In the genomic region with DNA sequence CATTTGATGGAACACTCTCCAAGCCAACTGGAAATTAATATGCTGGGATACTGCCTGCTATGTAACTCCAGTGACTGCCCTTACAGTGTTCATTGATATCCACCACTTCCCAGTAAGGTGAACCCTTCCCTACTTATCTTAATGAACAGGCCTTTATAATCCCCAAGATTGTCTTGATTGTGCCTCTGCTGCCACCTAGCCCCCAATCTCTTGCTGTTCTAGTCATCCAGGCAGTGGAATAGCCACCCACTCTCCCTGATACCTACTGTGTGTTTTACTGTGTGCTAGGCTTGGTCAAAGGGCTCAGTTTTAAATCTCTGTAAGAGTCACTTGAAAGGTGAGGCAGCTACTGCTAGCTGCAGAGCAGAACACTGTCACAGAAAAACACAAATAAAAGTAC, we compare ENCODE assay signal across 10 mouse cellular contexts.
DNase-seq lines count a peak whose midpoint lies in the region; ATAC-seq and TF ChIP-seq lines count a peak whose summit lies in the region.
"Had no signal": no experiment of that assay in that cellular context is flagged by ENCODE, and none has a peak within 500 bp of the region (broad histone marks: within the 10 kb centered on the region; RNA-seq: fewer than 3 reads in every experiment).

No protein-coding gene starts in this region.

- no peak for DNase-seq in heart, postnatal 0 days (ENCODE audit: low spot score)
- no peak for DNase-seq in heart, adult 8-10 months (ENCODE audit: low spot score)
- peak; percentile 7 for DNase-seq in CH12.LX (ENCODE audit: extremely low read depth)
- DNase-seq in adrenal gland, postnatal 10 days, result peak; percentile 66
- DNase-seq in kidney, postnatal 25 days, result peak; percentile 63 to 77
- no peak for DNase-seq in cerebellum, postnatal 25 days
- no peak for DNase-seq in frontal cortex, postnatal 36 days (ENCODE audit: low spot score in 2 of 2)
- DNase-seq in frontal cortex, postnatal 25 days (ENCODE audit: low spot score in 2 of 2), result no peak
- DNase-seq: liver, embryonic 13.5 days had no signal

- no peak overlapping the region for H3K9ac ChIP-seq in heart, postnatal 0 days (replicated peaks; ENCODE audit: low read depth, low read length)
- no peak overlapping the region for H3K9ac ChIP-seq in CH12.LX (ENCODE audit: insufficient read depth, low read depth)
- H3K9ac ChIP-seq: embryonic facial prominence, embryonic 15.5 days; liver, embryonic 13.5 days had no signal

- TF ChIP-seq CTCF in heart, postnatal 0 days (IDR thresholded peaks at IDR 0.05; ENCODE audit: low read depth), result peak; percentile 35; the same call in 1 of the 2 replicates
- peak in 1 of 2 experiments; percentile 80; a peak in 2 of 4 replicates for TF ChIP-seq CTCF in CH12.LX (conservative IDR thresholded peaks at IDR 0.05 in 1 of 2, IDR thresholded peaks at IDR 0.05 in 1 of 2; ENCODE audit: low read depth in 2 of 2, low read length in 2 of 2)

- H3K27ac ChIP-seq in heart, postnatal 0 days (ENCODE audit: low read depth), result no peak overlapping the region
- no peak overlapping the region for H3K27ac ChIP-seq in CH12.LX (ENCODE audit: insufficient read depth, low read depth)
- H3K27ac ChIP-seq: embryonic facial prominence, embryonic 15.5 days; liver, embryonic 13.5 days had no signal

- H3K4me3 ChIP-seq in heart, postnatal 0 days (ENCODE audit: low read depth, low read length), result no peak overlapping the region
- no peak overlapping the region for H3K4me3 ChIP-seq in CH12.LX (replicated peaks in 1 of 3; ENCODE audit: low read depth in 2 of 3, low read length in 2 of 3, poor library complexity in 1 of 3)
- H3K4me3 ChIP-seq: embryonic facial prominence, embryonic 15.5 days; liver, embryonic 13.5 days had no signal

- peak; percentile 79 for TF ChIP-seq RAD21 in CH12.LX (IDR thresholded peaks at IDR 0.05; ENCODE audit: low read depth, low read length)

- H3K27me3 ChIP-seq in heart, postnatal 0 days (ENCODE audit: control insufficient read depth, insufficient read depth, low read length), result no peaks in the 10 kb centered on the region
- H3K27me3 ChIP-seq in CH12.LX (replicated peaks), result no peaks in the 10 kb centered on the region
- H3K27me3 ChIP-seq: embryonic facial prominence, embryonic 15.5 days; liver, embryonic 13.5 days had no signal

- H3K9me3 ChIP-seq in heart, postnatal 0 days (replicated peaks; ENCODE audit: control insufficient read depth, low read length), result no peaks in the 10 kb centered on the region
- no peaks in the 10 kb centered on the region for H3K9me3 ChIP-seq in CH12.LX (replicated peaks; ENCODE audit: low read length)
- H3K9me3 ChIP-seq: embryonic facial prominence, embryonic 15.5 days; liver, embryonic 13.5 days had no signal

- dilution Hi-C loops in CH12.LX (cut with MboI; ENCODE audit: extremely low pct_ligation_motif_present, extremely low pct_unique_long_range_greater_than_20kb, low sequenced_read_pairs), result no loop called here

- peaks cover 13% of the 10 kb centered on the region for H3K4me1 ChIP-seq in heart, postnatal 0 days (ENCODE audit: control insufficient read depth, insufficient read depth)
- H3K4me1 ChIP-seq in CH12.LX (ENCODE audit: control insufficient read depth in 1 of 2, insufficient read depth in 2 of 2), result no peaks in the 10 kb centered on the region
- H3K4me1 ChIP-seq: embryonic facial prominence, embryonic 15.5 days; liver, embryonic 13.5 days had no signal

- in situ Hi-C loops in CH12.LX (cut with MboI; ENCODE audit: low pct_ligation_motif_present, low pct_unique_long_range_greater_than_20kb, low sequenced_read_pairs), result no loop called here

- no peak overlapping the region for H3K4me2 ChIP-seq in heart, postnatal 0 days (ENCODE audit: low read depth, low read length)
- peak overlapping the region; percentile 10; the same call in 1 of the 2 replicates for H3K4me2 ChIP-seq in CH12.LX (ENCODE audit: insufficient read depth, low read depth, poor library complexity, severe bottlenecking)
- H3K4me2 ChIP-seq: embryonic facial prominence, embryonic 15.5 days; liver, embryonic 13.5 days had no signal

- ATAC-seq in heart, postnatal 0 days (ENCODE audit: insufficient read depth, low read depth), result no peak

- TF ChIP-seq POLR2A in CH12.LX (IDR thresholded peaks at IDR 0.05; ENCODE audit: low read depth, low read length), result no peak

- H3K79me2 ChIP-seq in CH12.LX (replicated peaks; ENCODE audit: control insufficient read depth, extremely low read depth, insufficient read depth, poor library complexity, severe bottlenecking), result no peaks in the 10 kb centered on the region

- H3K36me3 ChIP-seq in heart, postnatal 0 days (replicated peaks; ENCODE audit: control insufficient read depth, insufficient read depth, low read length), result peaks cover 33% of the 10 kb centered on the region
- no peaks in the 10 kb centered on the region for H3K36me3 ChIP-seq in CH12.LX (replicated peaks in 1 of 2; ENCODE audit: control insufficient read depth in 1 of 2, insufficient read depth in 1 of 2, low read length in 1 of 2)
- H3K36me3 ChIP-seq: liver, embryonic 13.5 days had no signal

- no peak for TF ChIP-seq EP300 in heart, postnatal 0 days (IDR thresholded peaks at IDR 0.05; ENCODE audit: low read depth)
- TF ChIP-seq EP300 in CH12.LX (IDR thresholded peaks at IDR 0.05; ENCODE audit: low read length), result no peak

TF ChIP-seq in CH12.LX, 34 proteins besides CTCF, POLR2A, EP300 and RAD21:
- TF ChIP-seq MXI1 (IDR thresholded peaks at IDR 0.05; ENCODE audit: low read depth, low read length), result no peak
- peak; percentile 44 for TF ChIP-seq ZC3H11A (IDR thresholded peaks at IDR 0.05; ENCODE audit: low read depth, low read length)
- peak; percentile 72 for TF ChIP-seq SMC3 (IDR thresholded peaks at IDR 0.05; ENCODE audit: low read depth, low read length)
- TF ChIP-seq ZKSCAN1 (IDR thresholded peaks at IDR 0.05; ENCODE audit: borderline replicate concordance, low read depth, low read length), result peak; percentile 67

Comparison
In these comparisons a context has a peak if more than half of its experiments do, and no peak if none do; other contexts are left out.
1. DNase-seq: peak in CH12.LX (single experiment), adrenal gland, postnatal 10 days (single experiment) and kidney, postnatal 25 days (2 of 2); none in heart, postnatal 0 days (single experiment), heart, adult 8-10 months (single experiment), cerebellum, postnatal 25 days (0 of 2), frontal cortex, postnatal 36 days (0 of 2) and frontal cortex, postnatal 25 days (0 of 2).